Mouse (Mus musculus) kidney, adult 2 months (tissue): ENCODE results near the gene Desi1.

Experiments
- CTCF ChIP-seq: fragments of 200-500 bp; conservative IDR thresholded peaks from 2 replicates; pipeline ENCODE4 v1.5.1; 2011; ENCODE audit warnings: low read depth, mild to moderate bottlenecking, control low read depth, low read length, moderate library complexity, mixed read lengths; ENCODE audit not compliant: insufficient read depth, insufficient read length
- POLR2A ChIP-seq: fragments of 200-500 bp; IDR thresholded peaks from one replicate; pipeline ENCODE4 v1.6.1; 2011; ENCODE audit warnings: low read depth, low read length, control low read depth

DNA sequence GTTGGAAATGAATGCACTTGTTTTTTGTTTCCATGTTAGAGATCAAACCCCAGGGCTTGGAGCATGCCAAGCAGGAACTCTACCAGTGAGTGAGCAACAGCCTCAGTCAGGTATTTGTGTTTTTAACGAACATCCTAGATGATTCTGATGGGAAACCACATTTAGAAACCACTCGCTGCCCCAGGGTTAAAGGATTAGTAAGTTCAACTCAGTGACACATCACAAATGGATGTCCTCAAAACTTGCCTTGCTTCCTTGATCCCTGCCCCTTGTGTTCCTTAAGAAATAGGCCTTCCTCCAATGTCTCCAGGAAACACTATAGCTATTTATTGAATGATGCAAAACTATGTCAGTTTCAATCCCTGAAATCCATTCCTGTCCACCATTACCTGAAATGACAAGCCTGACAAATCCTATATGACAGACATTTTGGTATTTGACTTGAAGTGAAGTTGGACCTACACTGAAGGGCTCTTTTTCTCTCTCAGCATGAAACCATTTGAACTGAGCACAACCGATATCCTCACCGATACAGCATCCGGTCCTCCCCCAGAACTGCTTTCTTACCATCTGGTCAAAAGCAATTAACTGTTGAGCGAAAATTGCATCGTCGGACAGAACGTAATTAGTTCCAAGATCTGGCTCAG is 18.8 kb downstream of the Desi1 start:
- TF ChIP-seq POLR2A (no peak), CTCF (no peak)
